Mouse (Mus musculus): Measurements from ENCODE around the gene Cers2. TPM values are rescaled to one million over a fixed set of nuclear protein-coding genes. Genes with fewer than 3 reads are reported as not detected.
"Not testable (repeated sequence)": the region's sequence is repeated elsewhere in the genome, so short reads cannot be mapped to it uniquely, and the experiment has no call there.

Cers2 gene
- total and polyA plus RNA-seq, 3 experiments, result 134 to 357 (median 307) TPM

- peaks cover 4 to 16% of the 10 kb centered on the region in 2 experiments; a peak in 3 of 4 replicates for H3K4me1 ChIP-seq (ENCODE audit: control insufficient read depth in 1 of 2, insufficient read depth in 2 of 2, low read length in 2 of 2)
- H3K4me3 ChIP-seq (ENCODE audit: control insufficient read depth in 1 of 2, insufficient read depth in 1 of 2, low read depth in 2 of 2, low read length in 2 of 2), result no peak overlapping the region
- TF ChIP-seq GATA1 (IDR thresholded peaks at IDR 0.05; ENCODE audit: low read depth, low read length) (no peak), POLR2A (IDR thresholded peaks at IDR 0.05; ENCODE audit: control insufficient read depth in 1 of 2, insufficient read depth in 1 of 2, low read depth in 1 of 2, low read length in 2 of 2, poor library complexity in 1 of 2) (no peak)
- H3K36me3 ChIP-seq (ENCODE audit: control insufficient read depth in 1 of 2, insufficient read depth in 2 of 2, low read length in 2 of 2), result peaks cover 15 to 18% of the 10 kb centered on the region in 2 experiments
- peak; percentile 50 for DNase-seq (ENCODE audit: low read depth, low spot score)
- peaks cover 14% of the 10 kb centered on the region for H3K79me2 ChIP-seq (ENCODE audit: control insufficient read depth, insufficient read depth, low read length, poor library complexity)
- H3K27me3 ChIP-seq (ENCODE audit: control insufficient read depth in 1 of 2, insufficient read depth in 2 of 2, low read length in 2 of 2), result no peaks in the 10 kb centered on the region
- no peak overlapping the region for H3K27ac ChIP-seq (ENCODE audit: control insufficient read depth, low read depth, low read length)
- H3K9ac ChIP-seq (ENCODE audit: control insufficient read depth, low read depth, low read length, poor library complexity, severe bottlenecking), result no peak overlapping the region
- H3K9me3 ChIP-seq (replicated peaks; ENCODE audit: insufficient read depth, low read length), result no peaks in the 10 kb centered on the region
Measured at GRCm38 (mm10) chr3:95357746-95358145, 43.2 kb downstream of the Cers2 start.

GRCm38 (mm10) chr3:95360276-95360675 lies 45.7 kb downstream of the Cers2 start:
- not testable (repeated sequence) for H3K27me3 ChIP-seq (ENCODE audit: control insufficient read depth in 1 of 2, insufficient read depth in 2 of 2, low read length in 2 of 2); H3K9ac ChIP-seq (ENCODE audit: control insufficient read depth, low read depth, low read length, poor library complexity, severe bottlenecking); H3K4me3 ChIP-seq (ENCODE audit: control insufficient read depth in 1 of 2, insufficient read depth in 1 of 2, low read depth in 2 of 2, low read length in 2 of 2); H3K79me2 ChIP-seq (ENCODE audit: control insufficient read depth, insufficient read depth, low read length, poor library complexity); H3K9me3 ChIP-seq (replicated peaks; ENCODE audit: insufficient read depth, low read length)
- peaks cover under 1 to 11% of the 10 kb centered on the region in 2 experiments for H3K36me3 ChIP-seq (ENCODE audit: control insufficient read depth in 1 of 2, insufficient read depth in 2 of 2, low read length in 2 of 2)
- TF ChIP-seq E2F4 (IDR thresholded peaks at IDR 0.05; ENCODE audit: borderline replicate concordance, low read depth, low read length) (0 out of 2 replicates have a peak, but pooled peaks have one; percentile 45), TCF12 (IDR thresholded peaks at IDR 0.05; ENCODE audit: low read depth, low read length) (peak; percentile 36; the same call in 1 of the 2 replicates), ETS1 (IDR thresholded peaks at IDR 0.05; ENCODE audit: low read depth, low read length) (peak; percentile 60; the same call in 1 of the 2 replicates), EP300 (IDR thresholded peaks at IDR 0.05; ENCODE audit: low read depth in 1 of 2, low read length in 2 of 2) (peak; percentile 57 to 73), TAL1 (IDR thresholded peaks at IDR 0.05; ENCODE audit: low read length) (peak; percentile 87)
- H3K4me1 ChIP-seq (ENCODE audit: control insufficient read depth in 1 of 2, insufficient read depth in 2 of 2, low read length in 2 of 2), result peaks cover 0 to 15% of the 10 kb centered on the region in 2 experiments; a peak in 2 of 4 replicates
- peak overlapping the region; percentile 2; the same call in 1 of the 2 replicates for H3K27ac ChIP-seq (ENCODE audit: control insufficient read depth, low read depth, low read length)
- DNase-seq (ENCODE audit: low read depth, low spot score), result peak; percentile 59

DNA sequence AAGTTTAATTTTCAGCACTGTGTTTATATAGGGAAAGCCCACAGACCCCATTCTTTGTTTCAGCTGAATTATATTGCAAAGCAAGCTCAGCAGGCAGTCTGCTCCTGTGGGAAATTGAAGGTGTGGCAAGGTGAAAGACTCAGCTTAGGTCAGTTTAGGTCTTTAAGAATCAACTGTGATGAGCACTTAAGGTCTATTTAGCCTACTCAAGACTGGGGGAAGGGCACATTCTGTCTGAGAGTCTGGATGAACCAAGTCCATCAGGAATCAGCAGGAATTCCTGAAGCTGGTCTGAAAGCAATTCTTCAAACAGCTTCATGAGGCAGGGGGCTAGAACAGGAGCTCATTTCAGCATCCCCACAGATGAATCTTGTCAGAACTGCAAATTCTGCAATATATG lies 55.5 kb downstream of the Cers2 start:
- no peak for DNase-seq (ENCODE audit: low read depth, low spot score)
- H3K36me3 ChIP-seq (ENCODE audit: control insufficient read depth in 1 of 2, insufficient read depth in 2 of 2, low read length in 2 of 2), result no peaks in the 10 kb centered on the region
- H3K9me3 ChIP-seq (replicated peaks; ENCODE audit: insufficient read depth, low read length), result no peaks in the 10 kb centered on the region
- H3K27ac ChIP-seq (ENCODE audit: control insufficient read depth, low read depth, low read length), result no peak overlapping the region
- no peak overlapping the region for H3K9ac ChIP-seq (ENCODE audit: control insufficient read depth, low read depth, low read length, poor library complexity, severe bottlenecking)
- no peaks in the 10 kb centered on the region for H3K4me1 ChIP-seq (ENCODE audit: control insufficient read depth in 1 of 2, insufficient read depth in 2 of 2, low read length in 2 of 2)
- H3K79me2 ChIP-seq (ENCODE audit: control insufficient read depth, insufficient read depth, low read length, poor library complexity), result no peaks in the 10 kb centered on the region
- no peaks in the 10 kb centered on the region for H3K27me3 ChIP-seq (ENCODE audit: control insufficient read depth in 1 of 2, insufficient read depth in 2 of 2, low read length in 2 of 2)
- no peak for TF ChIP-seq UBTF (IDR thresholded peaks at IDR 0.05; ENCODE audit: borderline replicate concordance, insufficient read depth, low read depth, low read length)
- TF ChIP-seq MEF2A (IDR thresholded peaks at IDR 0.05; ENCODE audit: extremely low read depth, insufficient replicate concordance, low read depth, low read length, poor library complexity, severe bottlenecking), result no peak
- no peak for TF ChIP-seq HCFC1 (IDR thresholded peaks at IDR 0.05; ENCODE audit: low read depth, low read length)
- no peak overlapping the region for H3K4me3 ChIP-seq (ENCODE audit: control insufficient read depth in 1 of 2, insufficient read depth in 1 of 2, low read depth in 2 of 2, low read length in 2 of 2)

Other genes with a start within 250 kb of the Cers2 start
- 47.7 and 48.6 TPM in 2 replicates for gene Pip5k1a, start 207.9 kb upstream of the Cers2 start, total RNA-seq (2012; rRNA removed)
- gene Pip5k1a, start 207.9 kb upstream of the Cers2 start, polyA plus RNA-seq (2012; ENCODE audit: insufficient read depth in 1 of 2, insufficient read length in 2 of 2, low read depth in 1 of 2, low replicate concordance in 2 of 2, missing spikeins in 1 of 2), result 100 to 1,000 TPM; 103 to 322 TPM
- 117 and 128 TPM in 2 replicates for gene Vps72, start 203.8 kb upstream of the Cers2 start, total RNA-seq (2012; rRNA removed)
- gene Vps72, start 203.8 kb upstream of the Cers2 start, polyA plus RNA-seq (2012; ENCODE audit: insufficient read depth in 1 of 2, insufficient read length in 2 of 2, low read depth in 1 of 2, low replicate concordance in 2 of 2, missing spikeins in 1 of 2), result 100 to 1,000 TPM; 266 to 416 TPM
- gene Tmod4, start 190.3 kb upstream of the Cers2 start, total RNA-seq (2012; rRNA removed), result 1.6 and 3.1 TPM in 2 replicates
- 1 to 10 TPM in 1 of 2 experiments, not detected in 1; 5.4 TPM for gene Tmod4, start 190.3 kb upstream of the Cers2 start, polyA plus RNA-seq (2012; ENCODE audit: insufficient read depth in 1 of 2, insufficient read length in 2 of 2, low read depth in 1 of 2, low replicate concordance in 2 of 2, missing spikeins in 1 of 2)
- gene Scnm1, start 180.8 kb upstream of the Cers2 start, total RNA-seq (2012; rRNA removed), result 71.8 and 93.1 TPM in 2 replicates
- 100 to 1,000 TPM in 1 of 2 experiments, not detected in 1; 104 TPM for gene Scnm1, start 180.8 kb upstream of the Cers2 start, polyA plus RNA-seq (2012; ENCODE audit: insufficient read depth in 1 of 2, insufficient read length in 2 of 2, low read depth in 1 of 2, low replicate concordance in 2 of 2, missing spikeins in 1 of 2)
- gene Lysmd1, start 180.7 kb upstream of the Cers2 start, total RNA-seq (2012; rRNA removed), result 22.1 and 22.7 TPM in 2 replicates
- 100 to 1,000 TPM in 1 of 2 experiments, 10 to 100 TPM in 1; 22.9 to 102 TPM for gene Lysmd1, start 180.7 kb upstream of the Cers2 start, polyA plus RNA-seq (2012; ENCODE audit: insufficient read depth in 1 of 2, insufficient read length in 2 of 2, low read depth in 1 of 2, low replicate concordance in 2 of 2, missing spikeins in 1 of 2)
- 3.1 and 4.5 TPM in 2 replicates for gene Tnfaip8l2, start 172.4 kb upstream of the Cers2 start, total RNA-seq (2012; rRNA removed)
- gene Tnfaip8l2, start 172.4 kb upstream of the Cers2 start, polyA plus RNA-seq (2012; ENCODE audit: insufficient read depth in 1 of 2, insufficient read length in 2 of 2, low read depth in 1 of 2, low replicate concordance in 2 of 2, missing spikeins in 1 of 2), result 1 to 10 TPM in 1 of 2 experiments, not detected in 1; 5.8 TPM
- gene Sema6c, start 154.3 kb upstream of the Cers2 start, total RNA-seq (2012; rRNA removed), result 0.35 and 0.69 TPM in 2 replicates
- gene Sema6c, start 154.3 kb upstream of the Cers2 start, polyA plus RNA-seq (2012; ENCODE audit: insufficient read depth in 1 of 2, insufficient read length in 2 of 2, low read depth in 1 of 2, low replicate concordance in 2 of 2, missing spikeins in 1 of 2), result 1 to 10 TPM in 1 of 2 experiments, not detected in 1; 3.2 TPM
- 78.7 and 82.2 TPM in 2 replicates for gene Gabpb2, start 96.9 kb upstream of the Cers2 start, total RNA-seq (2012; rRNA removed)
- gene Gabpb2, start 96.9 kb upstream of the Cers2 start, polyA plus RNA-seq (2012; ENCODE audit: insufficient read depth in 1 of 2, insufficient read length in 2 of 2, low read depth in 1 of 2, low replicate concordance in 2 of 2, missing spikeins in 1 of 2), result 10 to 100 TPM; 72.2 to 92.8 TPM
- gene Cdc42se1, start 86.1 kb upstream of the Cers2 start, total RNA-seq (2012; rRNA removed), result 238 and 341 TPM in 2 replicates
- 100 to 1,000 TPM in 1 of 2 experiments, not detected in 1; 472 TPM for gene Cdc42se1, start 86.1 kb upstream of the Cers2 start, polyA plus RNA-seq (2012; ENCODE audit: insufficient read depth in 1 of 2, insufficient read length in 2 of 2, low read depth in 1 of 2, low replicate concordance in 2 of 2, missing spikeins in 1 of 2)
- 6.7 and 7.3 TPM in 2 replicates for gene Mllt11, start 82.6 kb upstream of the Cers2 start, total RNA-seq (2012; rRNA removed)
- 10 to 100 TPM in 1 of 2 experiments, not detected in 1; 24.6 TPM for gene Mllt11, start 82.6 kb upstream of the Cers2 start, polyA plus RNA-seq (2012; ENCODE audit: insufficient read depth in 1 of 2, insufficient read length in 2 of 2, low read depth in 1 of 2, low replicate concordance in 2 of 2, missing spikeins in 1 of 2)
- gene Gm128, start 73.2 kb upstream of the Cers2 start, total RNA-seq (2012; rRNA removed), result 0.08 TPM in 1 of 2 replicates, not detected in the other
- under 1 TPM in 1 of 2 experiments, not detected in 1; 0.18 TPM for gene Gm128, start 73.2 kb upstream of the Cers2 start, polyA plus RNA-seq (2012; ENCODE audit: insufficient read depth in 1 of 2, insufficient read length in 2 of 2, low read depth in 1 of 2, low replicate concordance in 2 of 2, missing spikeins in 1 of 2)
- 0.19 and 0.20 TPM in 2 replicates for gene Bnipl, start 63.6 kb upstream of the Cers2 start, total RNA-seq (2012; rRNA removed)
- under 1 TPM in 1 of 2 experiments, not detected in 1; 0.43 TPM for gene Bnipl, start 63.6 kb upstream of the Cers2 start, polyA plus RNA-seq (2012; ENCODE audit: insufficient read depth in 1 of 2, insufficient read length in 2 of 2, low read depth in 1 of 2, low replicate concordance in 2 of 2, missing spikeins in 1 of 2)
- 203 and 265 TPM in 2 replicates for gene Mindy1, start 33.4 kb upstream of the Cers2 start, total RNA-seq (2012; rRNA removed)
- gene Mindy1, start 33.4 kb upstream of the Cers2 start, polyA plus RNA-seq (2012; ENCODE audit: insufficient read depth in 1 of 2, insufficient read length in 2 of 2, low read depth in 1 of 2, low replicate concordance in 2 of 2, missing spikeins in 1 of 2), result 100 to 1,000 TPM in 1 of 2 experiments, not detected in 1; 234 TPM
- 28.5 and 32.4 TPM in 2 replicates for gene Prune1, start 32.7 kb upstream of the Cers2 start, total RNA-seq (2012; rRNA removed)
- gene Prune1, start 32.7 kb upstream of the Cers2 start, polyA plus RNA-seq (2012; ENCODE audit: insufficient read depth in 1 of 2, insufficient read length in 2 of 2, low read depth in 1 of 2, low replicate concordance in 2 of 2, missing spikeins in 1 of 2), result 10 to 100 TPM in 1 of 2 experiments, not detected in 1; 51.8 TPM
- 7.7 and 7.8 TPM in 2 replicates for gene Anxa9, start 7.6 kb upstream of the Cers2 start, total RNA-seq (2012; rRNA removed)
- gene Anxa9, start 7.6 kb upstream of the Cers2 start, polyA plus RNA-seq (2012; ENCODE audit: insufficient read depth in 1 of 2, insufficient read length in 2 of 2, low read depth in 1 of 2, low replicate concordance in 2 of 2, missing spikeins in 1 of 2), result 10 to 100 TPM in 1 of 2 experiments, not detected in 1; 33.9 TPM
- 91.0 and 101 TPM in 2 replicates for gene Setdb1, start 42.4 kb downstream of the Cers2 start, total RNA-seq (2012; rRNA removed)
- 100 to 1,000 TPM in 1 of 2 experiments, not detected in 1; 116 TPM for gene Setdb1, start 42.4 kb downstream of the Cers2 start, polyA plus RNA-seq (2012; ENCODE audit: insufficient read depth in 1 of 2, insufficient read length in 2 of 2, low read depth in 1 of 2, low replicate concordance in 2 of 2, missing spikeins in 1 of 2)
- gene 4930558C23Rik, start 88.0 kb downstream of the Cers2 start, total RNA-seq (2012; rRNA removed), result not detected in 2 replicates
- not detected for gene 4930558C23Rik, start 88.0 kb downstream of the Cers2 start, polyA plus RNA-seq (2012; ENCODE audit: insufficient read depth in 1 of 2, insufficient read length in 2 of 2, low read depth in 1 of 2, low replicate concordance in 2 of 2, missing spikeins in 1 of 2)
- 16.4 and 22.2 TPM in 2 replicates for gene Arnt, start 119.6 kb downstream of the Cers2 start, total RNA-seq (2012; rRNA removed)
- gene Arnt, start 119.6 kb downstream of the Cers2 start, polyA plus RNA-seq (2012; ENCODE audit: insufficient read depth in 1 of 2, insufficient read length in 2 of 2, low read depth in 1 of 2, low replicate concordance in 2 of 2, missing spikeins in 1 of 2), result 10 to 100 TPM; 62.4 to 90.7 TPM
- gene Ctsk, start 184.5 kb downstream of the Cers2 start, total RNA-seq (2012; rRNA removed), result 0.08 TPM in 1 of 2 replicates, not detected in the other
- gene Ctsk, start 184.5 kb downstream of the Cers2 start, polyA plus RNA-seq (2012; ENCODE audit: insufficient read depth in 1 of 2, insufficient read length in 2 of 2, low read depth in 1 of 2, low replicate concordance in 2 of 2, missing spikeins in 1 of 2), result under 1 TPM in 1 of 2 experiments, not detected in 1; 0.10 TPM
- not detected in 2 replicates for gene Ctss, start 212.0 kb downstream of the Cers2 start, total RNA-seq (2012; rRNA removed)
- gene Ctss, start 212.0 kb downstream of the Cers2 start, polyA plus RNA-seq (2012; ENCODE audit: insufficient read depth in 1 of 2, insufficient read length in 2 of 2, low read depth in 1 of 2, low replicate concordance in 2 of 2, missing spikeins in 1 of 2), result not detected
- gene Hormad1, start 244.9 kb downstream of the Cers2 start, total RNA-seq (2012; rRNA removed), result not detected in 2 replicates
- not detected for gene Hormad1, start 244.9 kb downstream of the Cers2 start, polyA plus RNA-seq (2012; ENCODE audit: insufficient read depth in 1 of 2, insufficient read length in 2 of 2, low read depth in 1 of 2, low replicate concordance in 2 of 2, missing spikeins in 1 of 2)